ENCODE assay signal across 7 mouse cellular contexts in genomic region chr11:116658238-116658637, GRCm38 (mm10). TPM values are rescaled to one million over a fixed set of nuclear protein-coding genes. Genes with fewer than 3 reads are reported as not detected.
A peak's percentile ranks its signal among the peaks of the same experiment; 100 is the strongest.
DNase-seq lines count a peak whose midpoint lies in the region; ATAC-seq and TF ChIP-seq lines count a peak whose summit lies in the region.

No protein-coding gene starts in this region.

- no peaks in the 10 kb centered on the region for H3K9me3 ChIP-seq in lung, postnatal 0 days (ENCODE audit: low read length)
- no peaks in the 10 kb centered on the region for H3K9me3 ChIP-seq in forebrain, embryonic 12.5 days
- H3K9me3 ChIP-seq in limb, embryonic 10.5 days (replicated peaks), result no peaks in the 10 kb centered on the region
- H3K9me3 ChIP-seq in stomach, embryonic 14.5 days (ENCODE audit: control insufficient read depth, low read depth, low read length), result no peaks in the 10 kb centered on the region

- 0 out of 2 replicates have a peak, but pooled peaks have one; percentile 3 for ATAC-seq in lung, postnatal 0 days
- ATAC-seq in forebrain, embryonic 12.5 days (ENCODE audit: low FRiP score), result no peak
- no peak for ATAC-seq in stomach, embryonic 14.5 days (ENCODE audit: insufficient number of reproducible peaks, insufficient read depth, low FRiP score, low read depth)

- peak overlapping the region; percentile 38; the same call in 1 of the 2 replicates for H3K4me2 ChIP-seq in lung, postnatal 0 days (replicated peaks; ENCODE audit: low read depth, low read length)
- peak overlapping the region; percentile 55 for H3K4me2 ChIP-seq in forebrain, embryonic 12.5 days
- H3K4me2 ChIP-seq in stomach, embryonic 14.5 days (replicated peaks; ENCODE audit: low read depth, low read length), result 0 out of 2 replicates have a peak overlapping the region, but pooled peaks have one; percentile 39

- TF ChIP-seq CTCF in lung, postnatal 0 days (IDR thresholded peaks at IDR 0.05), result no peak

- DNase-seq in lung, postnatal 0 days (ENCODE audit: low spot score), result no peak
- no peak for DNase-seq in lung, adult 18-20 months
- no peak for DNase-seq in limb, embryonic 10.5 days (ENCODE audit: low spot score)
- no peak for DNase-seq in embryo, embryonic 10.5 days (ENCODE audit: low spot score)
- no peak for DNase-seq in layer of hippocampus, postnatal 36 days

- H3K4me3 ChIP-seq in lung, postnatal 0 days (ENCODE audit: low read depth, low read length), result no peak overlapping the region; the same call in 1 of the 2 replicates
- H3K4me3 ChIP-seq in forebrain, embryonic 12.5 days (replicated peaks), result no peak overlapping the region
- H3K4me3 ChIP-seq in limb, embryonic 10.5 days, result peak overlapping the region; percentile 43; the same call in 1 of the 2 replicates
- H3K4me3 ChIP-seq in stomach, embryonic 14.5 days (ENCODE audit: low read depth, low read length), result no peak overlapping the region

- H3K27me3 ChIP-seq in lung, postnatal 0 days (replicated peaks; ENCODE audit: insufficient read depth, low read length), result no peaks in the 10 kb centered on the region; the same call in 1 of the 2 replicates
- peaks cover 46% of the 10 kb centered on the region for H3K27me3 ChIP-seq in forebrain, embryonic 12.5 days
- peaks cover 55% of the 10 kb centered on the region for H3K27me3 ChIP-seq in limb, embryonic 10.5 days (ENCODE audit: low read depth, poor library complexity, severe bottlenecking)
- H3K27me3 ChIP-seq in stomach, embryonic 14.5 days (ENCODE audit: control insufficient read depth, insufficient read depth, low read length), result no peaks in the 10 kb centered on the region

- peaks cover 31% of the 10 kb centered on the region for H3K4me1 ChIP-seq in lung, postnatal 0 days (ENCODE audit: insufficient read depth, low read depth, low read length)
- H3K4me1 ChIP-seq in forebrain, embryonic 12.5 days, result peaks cover 66% of the 10 kb centered on the region
- H3K4me1 ChIP-seq in limb, embryonic 10.5 days, result peaks cover 74% of the 10 kb centered on the region
- H3K4me1 ChIP-seq in stomach, embryonic 14.5 days (ENCODE audit: control insufficient read depth, insufficient read depth, low read length), result peaks cover 36% of the 10 kb centered on the region; the same call in 1 of the 2 replicates

- H3K27ac ChIP-seq in lung, postnatal 0 days (ENCODE audit: low read length), result peak overlapping the region; percentile 85; the same call in 1 of the 2 replicates
- H3K27ac ChIP-seq in forebrain, embryonic 12.5 days, result peak overlapping the region; percentile 88
- peak overlapping the region; percentile 83 for H3K27ac ChIP-seq in limb, embryonic 10.5 days
- H3K27ac ChIP-seq in stomach, embryonic 14.5 days (ENCODE audit: low read length), result peak overlapping the region; percentile 76

- TF ChIP-seq EP300 in lung, postnatal 0 days (IDR thresholded peaks at IDR 0.05), result no peak

- no peaks in the 10 kb centered on the region for H3K36me3 ChIP-seq in lung, postnatal 0 days (ENCODE audit: insufficient read depth, low read length)
- no peaks in the 10 kb centered on the region for H3K36me3 ChIP-seq in forebrain, embryonic 12.5 days (replicated peaks)
- H3K36me3 ChIP-seq in limb, embryonic 10.5 days, result no peaks in the 10 kb centered on the region
- H3K36me3 ChIP-seq in stomach, embryonic 14.5 days (ENCODE audit: control insufficient read depth, insufficient read depth, low read length), result no peaks in the 10 kb centered on the region

- H3K9ac ChIP-seq in lung, postnatal 0 days (replicated peaks; ENCODE audit: low read depth), result no peak overlapping the region
- H3K9ac ChIP-seq in forebrain, embryonic 12.5 days, result no peak overlapping the region
- H3K9ac ChIP-seq in stomach, embryonic 14.5 days (replicated peaks; ENCODE audit: low read depth, low read length), result no peak overlapping the region

- WGBS in lung, postnatal 0 days, result 52% methylated on average over 10 of the region's 10 CpGs
- WGBS in forebrain, embryonic 12.5 days, result 63% methylated on average over 10 of the region's 10 CpGs
- 70% methylated on average over 10 of the region's 10 CpGs for WGBS in limb, embryonic 10.5 days
- 65% methylated on average over 10 of the region's 10 CpGs for WGBS in stomach, embryonic 14.5 days

RNA-seq across cellular contexts. Expression of gene Cygb, which starts 4.1 kb away (rescaled TPM):
- polyA plus RNA-seq in lung, postnatal 0 days (2015; fragmentation: Nextera tagmentation; extraction: Ambion mirVana), result 27.3 and 32.0 TPM in 2 replicates
- 4.2 and 4.3 TPM in 2 replicates for polyA plus RNA-seq in forebrain, embryonic 12.5 days (2016; fragmentation: Nextera tagmentation; extraction: Ambion mirVana)
- 2.7 and 5.8 TPM in 2 replicates for polyA plus RNA-seq in limb, embryonic 10.5 days (2016; fragmentation: Nextera tagmentation; extraction: Ambion mirVana)
- 19.9 and 20.8 TPM in 2 replicates for polyA plus RNA-seq in stomach, embryonic 14.5 days (2014; fragmentation: Nextera tagmentation; extraction: Ambion mirVana)
- 10 to 100 TPM; 72.2 to 74.8 TPM for total RNA-seq in layer of hippocampus, postnatal 36 days (2021)

RNA-seq across cellular contexts. Expression of gene Prcd, which starts 4.9 kb away (rescaled TPM):
- 10.9 and 16.4 TPM in 2 replicates for polyA plus RNA-seq in lung, postnatal 0 days (2015; fragmentation: Nextera tagmentation; extraction: Ambion mirVana)
- 0.76 and 1.3 TPM in 2 replicates for polyA plus RNA-seq in forebrain, embryonic 12.5 days (2016; fragmentation: Nextera tagmentation; extraction: Ambion mirVana)
- 0.16 and 0.25 TPM in 2 replicates for polyA plus RNA-seq in limb, embryonic 10.5 days (2016; fragmentation: Nextera tagmentation; extraction: Ambion mirVana)
- 1.2 and 1.7 TPM in 2 replicates for polyA plus RNA-seq in stomach, embryonic 14.5 days (2014; fragmentation: Nextera tagmentation; extraction: Ambion mirVana)
- 1 to 10 TPM; 5.0 to 5.2 TPM for total RNA-seq in layer of hippocampus, postnatal 36 days (2021)

RNA-seq across cellular contexts. Expression of gene Rhbdf2, which starts 31.4 kb away (rescaled TPM):
- polyA plus RNA-seq in lung, postnatal 0 days (2015; fragmentation: Nextera tagmentation; extraction: Ambion mirVana), result 23.5 and 27.9 TPM in 2 replicates
- polyA plus RNA-seq in forebrain, embryonic 12.5 days (2016; fragmentation: Nextera tagmentation; extraction: Ambion mirVana), result 1.4 and 1.9 TPM in 2 replicates
- 4.4 and 5.2 TPM in 2 replicates for polyA plus RNA-seq in limb, embryonic 10.5 days (2016; fragmentation: Nextera tagmentation; extraction: Ambion mirVana)
- polyA plus RNA-seq in stomach, embryonic 14.5 days (2014; fragmentation: Nextera tagmentation; extraction: Ambion mirVana), result 4.5 and 6.2 TPM in 2 replicates
- 1 to 10 TPM in 1 of 2 experiments, under 1 TPM in 1; 0.90 to 1.4 TPM for total RNA-seq in layer of hippocampus, postnatal 36 days (2021)
